Mouse (Mus musculus): ENCODE measurements around the gene Ttc4.
A peak's percentile ranks its signal among the peaks of the same experiment; 100 is the strongest.

The Ttc4 gene

DNA sequence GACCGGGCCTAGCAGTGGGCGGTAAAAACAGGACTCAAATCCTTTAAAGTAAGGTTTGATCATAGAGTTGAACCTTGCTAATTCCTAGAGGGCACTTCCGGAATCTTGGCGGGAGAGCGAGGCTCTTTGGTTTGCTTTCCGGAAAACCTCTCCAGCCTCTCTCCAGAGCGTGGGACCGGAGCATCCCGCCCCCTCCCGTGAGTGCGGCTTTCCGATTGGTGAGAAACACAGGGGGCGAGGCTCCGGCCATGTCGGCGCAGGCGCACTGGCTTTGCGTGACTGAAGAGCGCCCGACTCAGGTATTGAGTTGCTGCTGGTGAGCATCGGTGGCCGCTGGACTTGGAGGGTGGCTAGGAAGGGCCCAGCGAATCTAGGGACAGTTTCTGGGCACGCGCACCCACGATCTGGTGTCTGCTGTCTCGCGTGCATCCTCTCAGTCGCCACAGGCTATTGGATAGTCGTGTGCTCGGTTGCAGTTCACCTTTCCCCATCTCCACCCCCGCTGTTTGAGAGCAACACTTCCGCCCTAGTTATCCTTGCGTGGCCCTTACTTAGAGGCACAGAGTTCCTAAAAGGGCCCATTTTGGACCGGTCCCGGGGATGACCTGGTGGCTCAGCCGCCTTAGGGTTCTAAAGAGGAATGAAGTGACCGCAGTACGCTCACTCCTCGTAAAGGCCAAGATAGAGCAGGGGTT lies 27.8 kb downstream of the Ttc4 start, which contains the start of gene Pars2:
Gene Pars2, plus strand, starts transcription at position 237 of the 695 bp plus-strand sequence.
- peak; percentile 93 to 96 for DNase-seq (ENCODE audit: low spot score in 2 of 2)

DNA sequence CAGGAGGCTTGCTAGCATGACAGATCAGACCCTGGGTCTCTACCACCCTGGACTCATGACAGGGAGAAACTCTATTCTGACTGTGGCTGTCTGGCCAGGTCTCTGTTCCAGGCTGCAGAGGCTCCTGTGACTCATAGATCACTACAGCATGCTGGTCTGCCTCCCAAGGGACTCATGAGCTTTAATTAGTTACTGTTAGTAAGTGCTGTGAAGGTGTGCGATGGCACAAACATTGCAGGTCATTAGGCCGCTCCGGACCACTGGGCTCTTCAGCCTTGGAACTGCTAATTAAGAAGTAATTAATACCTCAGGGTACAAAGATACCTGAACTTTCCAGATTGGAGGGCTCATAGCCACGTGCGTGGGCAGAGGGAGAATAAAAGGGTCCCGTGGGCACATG lies 31.6 kb downstream of the Ttc4 start:
- no peak for DNase-seq (ENCODE audit: low spot score in 2 of 2)

DNA sequence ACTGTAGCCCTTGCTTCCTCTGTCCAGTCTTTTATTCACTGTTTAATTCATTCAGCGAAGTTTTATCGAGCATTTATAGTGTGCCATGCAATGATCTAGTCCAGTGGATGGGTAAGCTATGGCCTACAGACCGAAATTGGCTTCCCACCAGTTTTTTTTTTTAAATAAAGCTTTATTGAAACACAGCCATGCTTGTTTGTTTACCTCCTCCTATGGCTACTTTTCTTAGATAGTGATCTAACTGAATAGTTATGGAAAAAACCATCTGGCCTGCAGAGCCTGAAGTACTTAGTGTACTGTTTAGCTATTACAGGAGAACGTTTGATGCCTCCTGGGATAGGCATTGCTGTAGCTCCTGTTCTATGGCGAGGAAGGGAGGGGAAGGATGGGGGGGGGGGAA lies 32.9 kb downstream of the Ttc4 start:
- no peak for DNase-seq (ENCODE audit: low spot score in 2 of 2)

DNA sequence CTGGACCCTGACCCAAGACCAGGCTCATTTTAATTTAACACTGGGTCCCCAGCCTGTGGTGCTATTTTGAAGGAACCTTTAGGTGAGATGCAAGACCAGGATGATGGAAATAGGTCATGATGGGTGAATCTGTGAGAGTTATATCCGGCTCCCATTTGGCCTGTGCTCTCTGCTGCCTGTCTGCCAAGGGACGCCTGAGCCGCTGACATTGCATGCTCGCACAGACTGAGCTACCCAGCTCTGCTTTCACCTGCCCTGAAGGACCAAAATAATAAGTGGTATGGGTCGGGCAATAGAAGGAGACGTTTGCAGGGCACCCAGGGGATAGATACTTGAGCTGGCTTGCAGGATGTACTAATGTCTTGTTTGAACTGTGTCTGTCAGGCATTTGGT lies 34.5 kb downstream of the Ttc4 start:
- no peak for DNase-seq (ENCODE audit: low spot score in 2 of 2)

DNA sequence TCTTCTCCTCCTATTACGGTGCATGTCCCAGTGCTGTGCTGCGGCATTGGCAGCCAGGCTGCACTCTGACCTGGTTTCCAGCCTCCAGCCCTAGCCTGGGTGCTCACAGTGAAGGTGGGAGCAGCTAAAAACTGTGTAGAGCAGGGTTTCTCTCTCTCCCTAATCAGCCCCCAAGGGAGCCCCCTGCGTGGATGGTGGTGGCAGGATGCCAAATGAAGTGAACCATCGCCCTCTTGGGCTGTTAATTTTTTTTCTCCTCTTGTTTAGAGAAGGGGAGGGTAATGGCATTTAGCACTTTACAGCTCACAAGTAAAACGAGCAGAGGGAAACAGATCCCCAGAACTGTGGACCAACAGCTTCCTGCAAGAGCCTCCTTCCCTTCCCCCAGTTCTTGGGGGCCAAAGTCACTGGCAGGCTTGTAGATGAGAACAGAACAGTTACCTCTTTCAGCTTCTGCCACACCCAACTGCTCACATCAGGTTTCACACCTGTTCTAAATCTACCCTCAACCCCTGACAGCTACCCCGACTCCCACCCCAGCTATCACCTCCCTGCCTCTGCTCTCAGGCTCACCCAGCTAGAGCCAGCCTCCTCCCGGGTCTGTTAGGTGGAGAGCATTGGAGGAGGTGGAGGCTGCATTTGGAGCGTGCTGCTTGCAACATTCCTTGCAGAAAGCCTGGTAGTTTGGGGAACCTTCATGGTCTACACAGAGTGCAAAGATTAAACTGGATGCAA lies 35.1 kb downstream of the Ttc4 start:
- DNase-seq (ENCODE audit: low spot score in 2 of 2) = no peak

DNA sequence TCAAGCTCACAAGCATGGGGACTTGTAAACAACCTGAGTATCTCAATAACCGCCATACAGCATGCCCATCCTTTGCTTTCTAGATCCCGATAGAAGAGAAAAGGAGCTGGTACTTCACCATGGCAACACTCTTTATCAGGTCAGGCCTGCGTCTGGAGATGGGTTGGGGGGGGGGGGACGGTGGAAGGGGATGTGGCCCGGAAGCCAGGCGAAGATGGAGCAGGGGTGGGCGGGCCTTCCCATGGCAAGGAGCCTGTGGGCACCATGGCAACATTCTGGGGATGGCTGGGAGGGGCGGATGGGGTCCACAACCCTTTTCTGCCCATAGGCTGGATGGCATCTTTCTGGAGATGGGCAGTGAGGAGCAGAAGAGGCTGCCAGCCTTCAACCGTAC lies 44.7 kb downstream of the Ttc4 start:
- no peak for DNase-seq (ENCODE audit: low spot score in 2 of 2)

DNA sequence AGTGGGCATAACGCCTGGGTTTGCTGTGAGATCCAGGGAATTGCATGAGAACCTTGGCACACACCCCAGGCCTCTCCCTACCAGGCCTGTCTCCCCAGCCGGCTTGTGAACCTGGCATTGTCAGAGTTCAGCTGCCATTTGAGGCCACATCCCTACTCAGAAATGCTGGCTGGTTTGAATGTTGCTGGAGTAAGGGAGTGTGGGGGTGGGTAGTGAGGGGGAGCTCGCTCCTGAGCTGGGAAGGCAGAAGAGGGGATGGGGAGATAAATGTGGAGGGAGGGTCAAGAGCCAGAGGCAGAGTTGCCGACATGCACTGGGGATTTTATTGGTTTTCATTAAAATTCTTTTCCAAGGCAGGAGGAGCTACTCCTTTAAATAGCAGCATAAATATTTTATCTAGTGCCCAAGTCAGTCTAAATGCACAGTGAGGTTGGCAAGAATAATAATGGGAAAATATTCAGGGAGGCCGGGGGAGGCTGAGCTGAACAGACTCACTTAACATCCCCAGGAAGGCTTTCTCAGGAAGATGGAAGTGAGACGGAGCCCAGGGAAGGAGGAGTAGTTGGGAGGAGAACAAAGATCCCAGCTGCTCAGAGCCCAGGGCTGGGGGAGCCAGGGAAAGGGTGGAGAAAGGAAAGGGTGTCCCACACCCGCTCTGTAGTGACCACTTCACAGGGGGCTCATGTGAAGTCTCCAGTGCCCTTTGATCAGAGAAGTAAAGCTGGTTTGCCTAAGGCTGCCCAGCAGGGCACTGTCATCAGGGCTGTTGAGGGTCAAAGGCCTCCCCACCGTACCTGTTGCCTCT lies 45.3 kb downstream of the Ttc4 start:
- no peak for DNase-seq (ENCODE audit: low spot score in 2 of 2)

DNA sequence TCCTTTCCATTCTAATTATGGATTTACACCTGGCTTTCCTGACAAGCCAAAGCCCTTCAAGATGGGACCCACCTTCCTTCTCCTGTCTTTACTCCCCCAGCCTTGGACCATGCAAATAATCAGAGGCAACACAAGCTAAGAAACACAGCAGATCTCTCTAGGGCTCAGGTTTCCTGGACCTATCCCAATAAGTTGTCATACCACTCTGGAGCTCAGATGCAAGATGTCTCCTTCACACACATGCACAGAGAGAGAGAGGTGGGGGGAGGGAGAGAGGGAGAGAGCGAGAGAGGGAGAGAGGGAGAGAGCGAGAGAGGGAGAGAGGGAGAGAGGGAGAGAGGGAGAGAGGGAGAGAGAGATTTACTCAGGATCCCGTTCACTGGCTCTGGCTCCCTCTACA lies 46.4 kb downstream of the Ttc4 start:
- DNase-seq (ENCODE audit: low spot score in 2 of 2) = no peak

DNA sequence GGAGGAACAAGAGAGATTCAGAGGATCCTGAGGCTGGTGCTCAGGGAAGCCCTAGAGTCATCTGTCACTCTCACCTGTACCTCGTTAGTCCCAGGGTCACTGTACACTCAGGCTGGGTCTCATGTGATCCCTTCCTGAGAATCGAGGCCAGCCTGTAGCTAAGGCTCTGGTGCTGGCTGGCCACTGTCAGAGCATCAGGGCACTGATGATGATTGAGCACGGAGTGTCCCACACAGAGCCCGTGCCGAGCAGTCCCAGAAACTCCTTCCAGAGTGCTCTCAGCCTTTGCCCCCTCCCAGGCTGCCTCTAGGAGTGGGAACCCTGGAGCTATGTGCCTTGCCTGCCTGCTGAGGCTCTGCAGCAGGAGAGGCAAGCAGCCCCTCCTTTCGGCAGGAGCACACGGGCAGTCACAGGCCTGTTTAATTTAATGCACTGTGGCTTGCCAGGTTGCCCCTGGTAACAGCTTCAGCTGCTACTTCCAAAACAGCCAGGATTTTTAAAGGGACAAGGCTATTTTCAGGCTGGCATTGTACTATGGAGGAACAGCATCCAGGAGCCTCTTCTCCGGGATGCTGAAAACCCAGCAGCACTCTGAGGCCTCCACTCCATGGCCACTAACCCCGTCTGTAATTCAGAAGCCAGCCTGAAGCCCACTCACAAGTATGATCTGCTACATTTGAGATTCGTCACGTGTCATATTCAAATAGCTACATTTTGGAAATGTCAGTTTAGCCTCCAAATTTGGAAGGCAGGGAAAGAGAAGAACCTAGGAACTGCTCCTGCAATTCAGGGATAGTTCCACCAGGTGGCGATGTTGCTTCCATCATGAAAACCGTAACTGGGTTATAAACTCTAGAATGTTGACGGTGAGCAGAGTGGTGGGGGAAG lies 48.2 kb downstream of the Ttc4 start:
- DNase-seq (ENCODE audit: low spot score in 2 of 2) = peak; percentile 89 to 93

DNA sequence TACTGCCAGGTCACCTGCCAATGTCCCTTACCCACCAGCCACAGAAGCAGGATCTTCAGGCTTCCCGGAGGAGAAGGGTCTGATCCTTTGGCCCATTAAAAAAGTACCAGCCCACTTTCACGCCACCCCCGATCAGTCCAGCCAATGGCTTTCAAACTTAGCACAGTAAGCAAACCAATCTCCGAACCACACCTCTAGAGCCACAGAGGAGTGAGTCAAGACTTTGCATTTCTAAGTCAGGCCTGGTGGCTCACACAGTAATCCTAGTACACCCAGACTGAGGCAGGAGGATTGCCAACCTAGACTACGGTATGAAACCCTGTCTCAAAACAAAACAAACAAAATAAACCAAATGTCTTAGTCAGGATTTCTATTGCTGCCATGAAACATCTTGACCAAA lies 49.4 kb downstream of the Ttc4 start:
- no peak for DNase-seq (ENCODE audit: low spot score in 2 of 2)

DNA sequence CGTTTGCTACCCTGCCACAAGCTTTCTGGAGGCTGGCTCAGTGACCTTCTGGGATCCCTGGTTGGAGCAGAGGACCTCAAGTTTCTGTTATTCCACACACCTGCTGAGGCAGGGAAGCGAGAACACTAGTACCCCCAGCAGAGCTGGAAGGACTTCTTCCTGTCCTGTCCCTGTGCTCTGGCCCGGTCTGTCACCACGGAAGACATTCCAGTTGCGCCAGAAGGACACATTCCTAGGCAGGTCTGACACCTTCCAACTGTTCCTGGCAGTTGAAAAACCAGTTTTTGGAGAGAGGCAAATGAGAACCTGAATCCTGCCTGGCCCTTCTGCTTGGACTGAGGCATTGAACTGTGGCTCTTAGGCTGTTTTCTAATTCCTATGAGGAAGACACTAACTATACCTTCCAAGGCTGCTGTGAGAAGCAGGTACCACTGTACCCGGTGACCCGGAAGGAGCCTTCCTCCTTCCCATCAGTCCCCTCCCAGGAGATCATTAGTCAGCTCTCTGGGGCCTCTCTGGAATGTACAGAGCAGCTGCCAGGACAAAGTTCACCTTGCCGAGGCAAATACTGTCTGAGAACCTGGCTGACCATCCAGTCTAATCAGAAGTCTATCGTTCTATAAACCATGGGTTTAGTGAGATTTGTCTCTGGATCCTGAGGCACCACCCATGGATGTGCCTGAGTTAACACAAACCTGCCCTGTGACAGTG lies 49.9 kb downstream of the Ttc4 start:
- no peak for DNase-seq (ENCODE audit: low spot score in 2 of 2)

DNA sequence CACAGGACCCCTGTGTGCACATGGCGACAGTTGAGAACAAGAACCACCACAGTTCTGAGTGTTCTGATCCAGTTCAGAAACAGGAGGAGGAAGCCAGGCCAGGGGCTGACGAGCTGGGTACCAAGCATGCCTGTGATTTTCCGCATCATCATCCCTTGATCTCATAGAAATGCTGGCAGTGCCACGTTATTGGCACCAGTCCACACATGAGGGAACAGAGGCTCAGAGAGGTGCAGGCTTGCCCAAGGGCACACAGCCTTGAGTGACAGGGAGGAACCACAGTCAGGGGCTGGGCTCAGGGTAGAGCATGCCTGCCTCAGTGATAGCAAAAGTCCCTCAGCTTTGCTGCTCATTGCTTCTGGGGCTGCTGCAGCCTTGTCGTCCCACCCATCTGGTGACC lies 50.9 kb downstream of the Ttc4 start:
- no peak for DNase-seq (ENCODE audit: low spot score in 2 of 2)

DNA sequence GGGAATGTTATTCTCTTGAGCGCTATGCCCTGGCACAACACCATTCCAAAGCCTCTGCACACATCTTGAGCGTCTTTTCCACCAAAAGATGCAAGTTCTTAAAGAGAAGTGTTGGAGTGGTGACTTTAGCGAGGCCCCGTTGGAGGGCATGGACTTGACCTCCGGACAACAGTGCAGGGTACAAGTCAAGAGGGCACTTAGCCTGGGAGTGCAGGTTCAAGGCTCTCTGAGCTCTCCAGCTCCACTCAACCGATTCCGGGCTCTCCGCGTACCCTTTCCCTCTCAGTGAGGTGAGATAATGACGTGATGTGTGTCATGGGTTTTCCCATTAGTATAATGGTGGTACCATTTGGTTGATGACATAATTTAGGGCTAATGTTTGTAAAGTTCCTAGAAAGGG lies 54.5 kb downstream of the Ttc4 start:
- DNase-seq (ENCODE audit: low spot score in 2 of 2) = no peak

DNA sequence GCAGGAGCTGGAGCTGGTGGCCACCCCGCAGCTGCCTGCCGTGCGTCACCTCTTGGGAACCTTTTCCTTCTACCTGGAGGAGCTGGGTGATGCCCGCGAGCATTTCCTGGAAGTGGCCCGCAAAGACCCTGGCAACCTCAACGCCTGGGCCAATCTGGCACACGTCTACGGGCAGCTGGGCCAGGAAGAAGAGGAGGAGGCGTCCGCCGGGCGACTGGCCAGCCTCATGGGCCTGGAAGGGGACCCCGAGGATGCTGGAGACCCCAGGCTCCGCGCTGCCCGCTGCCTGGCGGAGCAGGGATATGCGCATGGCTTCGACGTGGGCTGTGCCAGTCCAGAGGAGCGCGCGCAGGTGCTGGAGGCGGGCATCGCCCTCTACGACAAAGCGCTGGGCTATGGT lies 56.0 kb downstream of the Ttc4 start:
- DNase-seq (ENCODE audit: low spot score in 2 of 2) = no peak

DNA sequence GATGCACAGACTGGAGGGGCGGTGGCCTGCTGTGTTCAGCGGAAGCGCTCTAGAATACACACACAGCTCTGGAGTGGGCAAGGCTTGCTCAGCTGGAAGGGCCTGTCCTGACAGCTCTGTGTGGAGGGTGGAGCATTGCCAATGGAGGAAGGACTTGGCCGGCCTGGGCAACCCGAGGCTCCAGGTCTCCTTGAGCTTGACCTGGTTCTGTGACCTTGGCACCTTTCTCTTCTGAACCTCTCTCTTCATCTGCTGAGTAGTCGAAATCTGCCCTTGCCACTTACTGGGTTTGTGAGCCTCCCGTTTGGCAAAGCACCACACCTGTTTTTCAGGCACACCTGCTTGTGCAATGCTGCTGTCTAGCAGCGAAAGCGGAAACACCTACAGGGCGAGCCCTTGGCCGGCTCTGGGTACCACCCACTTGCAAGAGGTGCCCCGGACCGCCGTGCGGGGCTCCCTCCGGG lies 56.7 kb downstream of the Ttc4 start, which contains the start of gene Ttc22:
Gene Ttc22, plus strand, starts transcription at position 403 of the 464 bp plus-strand sequence.
- no peak for DNase-seq (ENCODE audit: low spot score in 2 of 2)

DNA sequence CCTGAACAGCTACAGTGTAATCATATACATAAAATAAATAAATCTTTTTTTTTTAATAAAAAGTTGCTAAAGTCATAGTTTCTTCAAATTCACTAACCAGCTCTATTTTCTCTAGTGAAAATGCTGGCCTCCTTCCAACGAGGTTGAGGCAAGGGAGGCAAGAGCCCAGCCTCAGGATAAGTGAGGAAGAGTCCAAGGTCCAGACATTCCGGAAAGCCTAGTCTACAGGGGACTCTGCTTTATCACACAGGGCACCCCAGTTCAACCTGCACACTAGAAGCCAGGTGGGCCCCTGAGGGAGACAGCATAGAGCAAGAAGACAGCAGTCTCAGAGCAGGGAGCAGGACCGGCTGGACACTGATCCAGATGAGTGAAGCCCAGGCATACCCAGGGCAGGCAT lies 57.3 kb downstream of the Ttc4 start:
- DNase-seq (ENCODE audit: low spot score in 2 of 2) = no peak

DNA sequence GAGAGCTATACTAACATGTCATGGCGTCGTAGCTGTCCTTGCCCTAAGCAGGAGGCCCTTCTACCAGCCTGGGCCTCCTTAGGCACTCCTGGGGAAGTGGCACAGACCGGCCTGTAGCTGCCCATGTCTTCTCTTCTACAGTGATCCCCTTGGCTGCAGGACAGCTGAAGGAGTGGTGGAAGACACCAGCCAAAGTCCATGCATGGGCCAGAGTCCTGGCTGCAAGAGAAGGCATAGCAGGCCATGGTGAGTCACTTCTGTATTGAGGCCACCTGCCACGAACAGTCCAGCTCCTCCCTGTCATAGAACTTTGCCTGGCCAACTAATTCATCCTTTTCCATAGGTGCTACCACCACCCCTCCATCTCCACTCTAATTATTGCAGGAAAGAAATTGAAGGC lies 59.8 kb downstream of the Ttc4 start:
- DNase-seq (ENCODE audit: low spot score in 2 of 2) = no peak

DNA sequence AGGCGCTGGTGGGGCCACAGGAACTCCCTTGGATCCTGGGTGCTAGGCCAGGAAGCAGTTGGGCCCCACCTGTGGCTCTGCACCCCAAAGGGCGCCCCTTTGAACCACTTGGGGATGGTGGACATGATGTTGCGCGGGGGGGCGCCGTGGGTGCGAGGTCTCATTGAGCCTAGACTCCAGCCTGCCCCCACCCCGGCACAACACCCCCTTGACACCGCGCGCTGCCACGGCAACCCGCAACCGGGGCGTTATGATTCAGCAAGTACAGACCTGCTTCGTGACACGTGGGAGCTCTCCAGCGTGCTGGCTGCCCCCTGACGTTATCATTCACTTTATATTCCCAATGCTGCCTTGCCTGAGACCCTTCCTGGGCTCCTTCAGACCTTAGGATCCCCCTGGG lies 61.7 kb downstream of the Ttc4 start, which contains the start of gene Lexm:
Gene Lexm, minus strand, starts transcription at position 186 of the 400 bp plus-strand sequence.
- DNase-seq (ENCODE audit: low spot score in 2 of 2) = no peak

DNA sequence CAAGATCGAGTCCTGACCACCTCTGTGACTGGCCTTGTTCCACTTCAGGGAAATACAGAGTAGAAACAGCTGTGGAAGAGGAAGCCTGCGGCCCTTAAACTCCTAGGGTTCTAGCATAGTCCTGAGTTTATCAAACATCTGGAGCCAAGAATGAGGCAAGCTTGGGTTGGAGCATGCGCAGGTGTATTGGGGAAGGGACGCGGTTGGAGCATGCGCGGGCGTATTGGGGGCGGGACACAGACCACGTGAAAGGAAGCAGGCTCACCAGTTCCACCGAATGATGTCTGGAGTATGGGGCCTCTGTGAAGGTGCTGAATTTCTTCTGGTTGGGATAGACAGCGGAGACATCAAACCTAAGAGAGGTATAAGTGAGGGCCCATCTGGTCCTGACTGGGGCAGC lies 63.1 kb downstream of the Ttc4 start:
- DNase-seq (ENCODE audit: low spot score in 2 of 2) = no peak

DNA sequence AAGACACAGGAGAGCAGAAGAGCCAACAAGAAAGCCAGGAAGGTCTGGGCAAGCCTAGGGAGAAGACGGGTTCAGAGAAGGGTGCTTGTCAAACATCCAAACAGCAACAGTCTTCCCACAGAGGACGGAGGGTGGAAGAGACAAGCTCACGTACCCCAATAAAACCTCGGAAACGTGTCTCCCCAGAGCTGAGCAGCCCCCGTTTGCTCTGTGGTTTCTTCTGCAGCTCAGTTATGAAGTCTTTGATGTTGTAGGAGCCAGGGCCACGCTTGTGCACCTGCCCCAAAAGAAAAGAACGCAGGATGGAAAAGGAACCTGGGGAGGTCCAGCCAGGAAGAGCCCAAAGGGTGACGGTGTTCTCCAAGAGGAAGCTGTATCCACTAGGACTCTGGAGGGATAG lies 63.9 kb downstream of the Ttc4 start:
- no peak for DNase-seq (ENCODE audit: low spot score in 2 of 2)
